8 mouse cellular contexts compared by ENCODE assay signal in genomic region chr8:60859605-60860004, GRCm38 (mm10). TPM values are rescaled to one million over a fixed set of nuclear protein-coding genes. Genes with fewer than 3 reads are reported as not detected.
A peak's percentile ranks its signal among the peaks of the same experiment; 100 is the strongest.
DNase-seq lines count a peak whose midpoint lies in the region; ATAC-seq lines count a peak whose summit lies in the region.

No protein-coding gene starts in this region.

- H3K4me1 ChIP-seq in embryonic facial prominence, embryonic 14.5 days (ENCODE audit: control insufficient read depth, insufficient read depth, low read length): no peaks in the 10 kb centered on the region
- H3K4me1 ChIP-seq in embryonic facial prominence, embryonic 10.5 days: no peaks in the 10 kb centered on the region
- no peaks in the 10 kb centered on the region for H3K4me1 ChIP-seq in hindbrain, embryonic 10.5 days (replicated peaks)

- no peak overlapping the region for H3K27ac ChIP-seq in embryonic facial prominence, embryonic 14.5 days (replicated peaks; ENCODE audit: low read depth, low read length)
- H3K27ac ChIP-seq in embryonic facial prominence, embryonic 10.5 days (replicated peaks): no peak overlapping the region
- no peak overlapping the region for H3K27ac ChIP-seq in hindbrain, embryonic 10.5 days

- H3K4me2 ChIP-seq in embryonic facial prominence, embryonic 14.5 days (ENCODE audit: low read depth, low read length): no peak overlapping the region

- H3K27me3 ChIP-seq in embryonic facial prominence, embryonic 14.5 days (replicated peaks; ENCODE audit: control insufficient read depth, insufficient read depth, low read length): no peaks in the 10 kb centered on the region
- H3K27me3 ChIP-seq in embryonic facial prominence, embryonic 10.5 days (replicated peaks; ENCODE audit: low read depth, poor library complexity, severe bottlenecking): no peaks in the 10 kb centered on the region
- no peaks in the 10 kb centered on the region for H3K27me3 ChIP-seq in hindbrain, embryonic 10.5 days (ENCODE audit: insufficient read depth, poor library complexity, severe bottlenecking)

- H3K9me3 ChIP-seq in embryonic facial prominence, embryonic 14.5 days (ENCODE audit: control insufficient read depth, low read length): no peaks in the 10 kb centered on the region
- no peaks in the 10 kb centered on the region for H3K9me3 ChIP-seq in embryonic facial prominence, embryonic 10.5 days
- no peaks in the 10 kb centered on the region for H3K9me3 ChIP-seq in hindbrain, embryonic 10.5 days

- no peaks in the 10 kb centered on the region for H3K36me3 ChIP-seq in embryonic facial prominence, embryonic 14.5 days (ENCODE audit: control insufficient read depth, insufficient read depth, low read length)
- no peaks in the 10 kb centered on the region for H3K36me3 ChIP-seq in embryonic facial prominence, embryonic 10.5 days (replicated peaks)
- no peaks in the 10 kb centered on the region for H3K36me3 ChIP-seq in hindbrain, embryonic 10.5 days

- no peak overlapping the region for H3K4me3 ChIP-seq in embryonic facial prominence, embryonic 14.5 days (ENCODE audit: low read depth, low read length)
- H3K4me3 ChIP-seq in embryonic facial prominence, embryonic 10.5 days: no peak overlapping the region
- H3K4me3 ChIP-seq in hindbrain, embryonic 10.5 days: no peak overlapping the region

- H3K9ac ChIP-seq in embryonic facial prominence, embryonic 14.5 days (ENCODE audit: low read depth, low read length): no peak overlapping the region

- ATAC-seq in embryonic facial prominence, embryonic 14.5 days (ENCODE audit: low read depth): no peak

- peak; percentile 16 for DNase-seq in embryonic facial prominence, embryonic 14.5 days (ENCODE audit: low spot score)
- no peak for DNase-seq in embryonic facial prominence, embryonic 10.5 days (ENCODE audit: low spot score)
- peak; percentile 94 for DNase-seq in 3T3-L1 (ENCODE audit: low read depth, low spot score)
- DNase-seq in c-Kit-positive CD71-negative TER-119-negative erythroid progenitor cells, embryonic 14.5 days (ENCODE audit: low read depth): peak; percentile 73
- peak; percentile 82 for DNase-seq in liver
- DNase-seq in telencephalon, adult 2 months (ENCODE audit: low read depth, low spot score): peak; percentile 89
- DNase-seq in hindbrain, embryonic 10.5 days (ENCODE audit: low spot score): no peak
- DNase-seq in heart, postnatal 4 days: no peak

- whole genome bisulfite sequencing in embryonic facial prominence, embryonic 14.5 days: 70% methylated on average over 9 of the region's 9 CpGs
- 83% methylated on average over 9 of the region's 9 CpGs for WGBS in embryonic facial prominence, embryonic 10.5 days
- 86% methylated on average over 9 of the region's 9 CpGs for WGBS in hindbrain, embryonic 10.5 days

RNA-seq across cellular contexts. Expression of gene Hpf1, which starts 30.6 kb away (rescaled TPM):
- polyA plus RNA-seq in embryonic facial prominence, embryonic 14.5 days (2014; fragmentation: Nextera tagmentation; extraction: Ambion mirVana): 85.4 and 89.2 TPM in 2 replicates
- 115 and 117 TPM in 2 replicates for polyA plus RNA-seq in embryonic facial prominence, embryonic 10.5 days (2016; fragmentation: Nextera tagmentation; extraction: Ambion mirVana)
- polyA plus RNA-seq in hindbrain, embryonic 10.5 days (2016; fragmentation: Nextera tagmentation; extraction: Ambion mirVana): 97.1 and 124 TPM in 2 replicates
- 10 to 100 TPM; 32.2 to 32.3 TPM for total RNA-seq in heart, postnatal 4 days (2021)

Comparison
In these comparisons a context has a peak if more than half of its experiments do, and no peak if none do; other contexts are left out.
1. DNase-seq: peak in embryonic facial prominence, embryonic 14.5 days (single experiment), 3T3-L1 (single experiment), c-Kit-positive CD71-negative TER-119-negative erythroid progenitor cells, embryonic 14.5 days (single experiment), liver (single experiment) and telencephalon, adult 2 months (single experiment); none in embryonic facial prominence, embryonic 10.5 days (single experiment), hindbrain, embryonic 10.5 days (single experiment) and heart, postnatal 4 days (single experiment).